Mouse (Mus musculus) midbrain, embryonic 12.5 days (tissue): ENCODE measurements around the gene 4931417E11Rik. TPM values are rescaled to one million over a fixed set of nuclear protein-coding genes. Genes with fewer than 3 reads are reported as not detected.

Experiments
- ATAC-seq: fragments of 200-750 bp; cut with Nextera tagmentation; 2 replicates; pipeline ENCODE4 v1.8.0; 2017; ENCODE audit warnings: low read depth, moderate TSS enrichment, moderate library complexity; ENCODE audit not compliant: low FRiP score
- H3K27ac ChIP-seq: fragments of 300-500 bp; sonication (generic); replicated peaks from 2 replicates; pipeline ENCODE4 v1.5.1; 2016; ENCODE audit warnings: mild to moderate bottlenecking
- H3K27me3 ChIP-seq: fragments of 300-500 bp; sonication (generic); 2 replicates; pipeline ENCODE4 v1.6.1; 2016; ENCODE audit warnings: mild to moderate bottlenecking
- H3K36me3 ChIP-seq: fragments of 300-500 bp; sonication (generic); 2 replicates; pipeline ENCODE4 v1.6.1; 2016
- H3K4me1 ChIP-seq: fragments of 300-500 bp; sonication (generic); 2 replicates; pipeline ENCODE4 v1.6.1; 2016
- H3K4me2 ChIP-seq: fragments of 300-500 bp; sonication (generic); replicated peaks from 2 replicates; pipeline ENCODE4 v1.6.1; 2016; ENCODE audit warnings: mild to moderate bottlenecking, moderate library complexity
- H3K4me3 ChIP-seq: fragments of 300-500 bp; sonication (generic); 2 replicates; pipeline ENCODE4 v1.5.1; 2016; ENCODE audit warnings: mild to moderate bottlenecking
- H3K9ac ChIP-seq: fragments of 300-500 bp; sonication (generic); replicated peaks from 2 replicates; pipeline ENCODE4 v1.6.1; 2016; ENCODE audit warnings: mild to moderate bottlenecking, moderate library complexity
- H3K9me3 ChIP-seq: fragments of 300-500 bp; sonication (generic); 2 replicates; pipeline ENCODE4 v1.6.1; 2016; ENCODE audit warnings: mild to moderate bottlenecking
- WGBS: fragments of 180-500 bp; shearing (Covaris S2); methylation state at CpG from one replicate; pipeline ENCODE4 v1.1.7; 2016; 5-methylcytosine and 5-hydroxymethylcytosine counted together
- polyA plus RNA-seq: library from polyadenylated mRNA; unstranded; fragments of >200 nt; fragmentation: Nextera tagmentation; extraction: Ambion mirVana; gene quantifications from 2 replicates; pipeline ENCODE4 v1.2.1, GENCODE M21; 2016

The 4931417E11Rik gene
- polyA plus RNA-seq, result not detected in 2 replicates

DNA sequence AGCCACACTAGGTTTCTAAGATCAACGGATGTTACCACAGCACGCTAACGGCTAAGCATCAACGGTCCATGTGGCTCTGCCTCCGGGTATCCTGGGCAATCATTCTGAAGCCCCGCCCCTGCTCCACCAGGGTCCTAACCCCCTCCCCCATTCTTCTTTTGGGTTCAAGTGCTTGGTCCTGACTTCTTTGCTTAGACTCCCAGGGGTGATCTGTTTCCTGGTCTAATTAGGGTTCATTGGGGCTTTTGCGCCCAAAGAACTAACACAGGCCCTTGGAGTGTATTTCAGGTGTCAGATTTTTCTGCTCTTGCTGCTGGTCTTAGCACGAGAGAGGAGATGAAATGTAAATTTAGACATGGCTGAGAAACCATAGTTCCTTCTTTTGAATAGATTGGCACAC lies at the start of gene 4931417E11Rik:
4931417E11Rik (minus strand) TSS at position 101 of the 400 bp plus-strand sequence.
- no peak within 1 kb of the TSS for H3K4me2 ChIP-seq
- H3K4me3 ChIP-seq, result no peak within 1 kb of the TSS
- H3K9me3 ChIP-seq, result no peaks in the 10 kb centered on the region
- H3K27me3 ChIP-seq, result no peaks in the 10 kb centered on the region
- H3K27ac ChIP-seq, result no peak within 1 kb of the TSS
- ATAC-seq, result no peak
- H3K9ac ChIP-seq, result no peak within 1 kb of the TSS
- 80% methylated on average over 8 of the region's 8 CpGs for WGBS
- no peaks in the 10 kb centered on the region for H3K4me1 ChIP-seq
- H3K36me3 ChIP-seq, result no peaks in the 10 kb centered on the region

DNA sequence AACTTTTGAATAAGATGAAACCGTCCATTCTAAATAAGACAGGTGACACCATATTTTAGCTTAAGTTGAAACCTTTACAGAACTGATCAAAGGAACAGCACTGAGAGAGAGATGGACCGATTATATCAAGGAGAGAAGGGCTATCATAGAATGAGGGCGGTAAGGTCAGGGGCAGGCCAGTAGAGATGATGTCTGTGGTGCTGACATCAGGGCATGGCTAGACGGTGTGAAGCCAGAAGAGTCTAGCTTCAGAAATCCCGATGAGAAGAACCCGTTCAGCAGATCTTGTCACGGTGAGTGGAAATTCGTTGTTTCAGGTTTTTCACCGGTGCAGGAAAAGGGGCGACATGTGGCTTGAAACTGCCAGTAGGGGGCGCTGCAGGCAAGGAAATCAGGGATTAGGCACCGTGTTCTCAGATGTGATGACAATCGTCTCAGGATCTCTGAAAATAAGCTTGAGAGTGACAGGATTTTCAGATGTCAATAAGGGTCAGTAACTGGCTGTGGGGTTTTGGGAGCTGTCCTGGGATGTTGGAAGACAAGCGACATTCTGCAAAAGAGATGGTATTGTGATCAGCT lies 48.4 kb upstream of the 4931417E11Rik start:
- no peak overlapping the region for H3K27ac ChIP-seq
- no peaks in the 10 kb centered on the region; the same call in 1 of the 2 replicates for H3K4me1 ChIP-seq
- no peak overlapping the region for H3K9ac ChIP-seq
- ATAC-seq, result peak; percentile 71
- H3K27me3 ChIP-seq, result no peaks in the 10 kb centered on the region
- no peak overlapping the region for H3K4me3 ChIP-seq
- no peaks in the 10 kb centered on the region for H3K36me3 ChIP-seq
- H3K4me2 ChIP-seq, result no peak overlapping the region
- 26% methylated on average over 14 of the region's 14 CpGs for WGBS
- H3K9me3 ChIP-seq, result no peaks in the 10 kb centered on the region

DNA sequence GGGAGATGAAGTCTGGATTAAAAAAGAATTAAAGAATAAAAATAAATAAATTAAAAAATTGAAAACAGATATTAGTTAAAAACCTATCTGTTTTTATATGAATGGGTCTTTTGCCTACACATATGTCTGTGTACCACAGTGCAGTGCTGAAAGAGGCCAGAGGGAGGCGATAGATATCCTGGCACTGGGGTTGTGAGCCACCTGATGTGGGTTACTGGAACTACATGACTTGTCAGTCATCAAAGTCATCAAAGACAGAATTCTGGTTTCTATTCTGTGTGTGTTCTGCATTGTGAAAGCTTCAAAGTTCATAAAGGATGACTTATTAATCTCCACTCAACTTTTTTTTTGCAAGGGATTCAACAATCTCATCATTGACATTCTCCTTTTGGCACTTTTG lies 43.4 kb upstream of the 4931417E11Rik start:
- H3K4me1 ChIP-seq, result no peaks in the 10 kb centered on the region
- H3K27me3 ChIP-seq, result no peaks in the 10 kb centered on the region
- ATAC-seq, result no peak
- WGBS, result 27% methylated on average over 1 of the region's 1 CpGs
- H3K9ac ChIP-seq, result no peak overlapping the region
- no peak overlapping the region for H3K4me2 ChIP-seq
- H3K4me3 ChIP-seq, result no peak overlapping the region
- H3K9me3 ChIP-seq, result no peaks in the 10 kb centered on the region
- H3K36me3 ChIP-seq, result no peaks in the 10 kb centered on the region
- H3K27ac ChIP-seq, result no peak overlapping the region

DNA sequence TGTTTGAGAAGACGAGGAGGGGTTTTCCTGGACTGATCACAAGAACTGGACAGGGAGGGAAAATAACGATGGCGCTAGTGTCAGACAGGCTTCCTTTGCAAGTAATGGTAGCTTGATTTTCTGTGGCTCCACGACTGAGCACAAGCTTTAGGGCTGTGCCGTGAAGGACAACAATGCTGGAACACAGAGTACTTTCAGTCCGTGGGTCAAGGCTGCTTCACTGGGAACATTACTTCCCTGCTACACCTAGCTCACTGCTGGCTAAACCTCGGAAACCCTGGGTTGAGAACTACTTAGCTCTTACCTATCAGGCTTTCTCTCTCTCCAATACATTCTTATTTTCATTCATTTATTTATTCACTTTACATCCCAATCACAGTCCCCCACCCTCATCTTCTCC lies 30.2 kb upstream of the 4931417E11Rik start:
- H3K4me3 ChIP-seq, result no peak overlapping the region
- WGBS, result 88% methylated on average over 7 of the region's 7 CpGs
- no peak overlapping the region for H3K9ac ChIP-seq
- H3K27ac ChIP-seq, result no peak overlapping the region
- H3K36me3 ChIP-seq, result no peaks in the 10 kb centered on the region
- no peaks in the 10 kb centered on the region for H3K27me3 ChIP-seq
- no peak overlapping the region for H3K4me2 ChIP-seq
- no peaks in the 10 kb centered on the region for H3K4me1 ChIP-seq
- no peak for ATAC-seq
- no peaks in the 10 kb centered on the region for H3K9me3 ChIP-seq

DNA sequence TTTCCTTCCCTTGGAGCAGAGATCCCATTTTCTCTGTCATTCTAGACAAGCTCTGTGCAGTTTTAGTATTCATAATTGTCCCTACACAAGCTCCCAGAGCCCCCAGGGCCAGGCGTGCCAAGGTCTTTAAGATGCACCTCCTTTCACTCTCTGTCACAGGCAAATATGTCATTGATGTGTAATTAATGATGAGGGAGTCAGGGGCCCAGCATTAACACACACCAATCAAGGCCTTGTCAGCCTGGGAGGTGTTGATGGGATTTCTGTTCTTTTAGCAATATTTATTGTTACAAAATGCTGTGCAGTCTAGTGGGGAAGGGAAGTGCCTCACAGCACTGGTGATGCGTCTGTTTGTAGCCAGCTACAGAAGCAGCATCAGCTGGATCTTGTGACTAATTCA lies 27.9 kb upstream of the 4931417E11Rik start:
- Histone ChIP-seq H3K27ac (no peak overlapping the region), H3K36me3 (no peaks in the 10 kb centered on the region)
- no peak; the same call in 1 of the 2 replicates for ATAC-seq

DNA sequence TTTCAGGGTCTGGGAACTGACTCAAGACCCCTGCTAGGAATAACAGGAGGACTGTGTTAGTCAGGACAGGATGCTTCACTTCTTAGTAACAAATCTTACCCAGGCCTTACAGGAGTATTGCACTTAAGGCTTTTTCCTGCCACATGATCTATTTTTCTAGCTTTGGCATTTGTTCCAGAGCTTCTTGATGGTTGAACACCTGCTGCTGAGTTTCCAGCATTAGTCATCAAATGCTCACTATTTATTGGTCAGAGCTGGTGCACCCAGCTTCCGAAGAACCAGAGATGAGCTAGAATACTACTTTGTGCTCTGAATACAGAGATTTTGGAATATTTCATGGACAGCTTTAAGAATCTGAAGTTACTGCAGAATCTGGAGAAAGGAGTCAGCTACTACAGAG lies 21.1 kb upstream of the 4931417E11Rik start:
- no peaks in the 10 kb centered on the region for H3K27me3 ChIP-seq
- 90% methylated on average over 1 of the region's 1 CpGs for WGBS
- H3K36me3 ChIP-seq, result no peaks in the 10 kb centered on the region
- no peak overlapping the region for H3K4me2 ChIP-seq
- ATAC-seq, result no peak
- no peaks in the 10 kb centered on the region for H3K9me3 ChIP-seq
- no peak overlapping the region for H3K27ac ChIP-seq
- H3K4me3 ChIP-seq, result no peak overlapping the region
- no peaks in the 10 kb centered on the region for H3K4me1 ChIP-seq
- no peak overlapping the region for H3K9ac ChIP-seq

More for the DNA sequence above, 27.9 kb upstream of the 4931417E11Rik start:
- Histone ChIP-seq H3K9ac (no peak overlapping the region), H3K4me1 (no peaks in the 10 kb centered on the region), H3K4me2 (no peak overlapping the region), H3K27me3 (no peaks in the 10 kb centered on the region), H3K9me3 (no peaks in the 10 kb centered on the region), H3K4me3 (no peak overlapping the region)
- WGBS, result 78% methylated on average over 2 of the region's 2 CpGs

DNA sequence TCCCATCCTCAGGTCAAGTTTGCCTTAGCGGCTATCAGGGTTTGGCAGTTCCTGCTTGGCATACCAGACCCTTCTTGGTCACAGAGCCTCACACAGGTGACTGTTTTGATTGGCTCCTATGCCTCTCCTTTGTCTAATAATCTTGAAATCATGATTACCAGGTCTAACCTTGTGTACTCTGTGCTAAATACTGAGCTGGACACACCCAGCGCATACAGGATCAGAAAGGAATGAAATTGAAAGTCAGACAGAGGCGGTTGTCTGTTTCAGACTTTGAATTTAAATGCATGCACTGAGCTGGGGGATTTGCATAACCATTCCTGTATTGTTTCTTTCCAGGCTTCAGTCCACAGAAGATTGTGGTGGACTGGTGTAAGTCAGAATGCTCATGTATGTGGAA lies 16.1 kb upstream of the 4931417E11Rik start:
- H3K36me3 ChIP-seq, result no peaks in the 10 kb centered on the region
- 79% methylated on average over 3 of the region's 3 CpGs for WGBS
- 0 out of 2 replicates have a peak, but pooled peaks have one; percentile 23 for ATAC-seq
- no peaks in the 10 kb centered on the region for H3K9me3 ChIP-seq
- no peaks in the 10 kb centered on the region for H3K4me1 ChIP-seq
- H3K27me3 ChIP-seq, result no peaks in the 10 kb centered on the region
- H3K4me3 ChIP-seq, result no peak overlapping the region
- no peak overlapping the region for H3K27ac ChIP-seq
- no peak overlapping the region for H3K4me2 ChIP-seq
- H3K9ac ChIP-seq, result no peak overlapping the region

DNA sequence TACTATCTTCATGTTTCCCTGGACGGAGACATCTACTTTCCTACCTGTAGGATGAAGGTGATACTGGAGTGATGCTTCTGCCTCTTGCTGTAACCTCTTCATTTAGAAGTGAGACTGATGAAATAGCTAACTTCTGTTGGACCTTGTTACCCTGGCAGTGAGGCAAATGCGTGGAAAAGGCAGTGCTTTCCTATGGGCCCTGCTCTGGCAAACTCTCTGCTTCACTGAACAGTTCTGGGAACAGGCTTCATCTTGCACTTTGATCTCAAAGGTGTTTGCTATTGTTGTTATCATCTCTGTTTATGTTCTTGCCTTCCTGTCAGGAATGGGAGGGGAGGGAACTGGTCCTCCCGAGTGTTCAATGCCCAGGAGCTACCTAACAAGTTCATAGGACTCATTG lies 3.4 kb downstream of the 4931417E11Rik start:
- Histone ChIP-seq H3K27ac (no peak overlapping the region), H3K9ac (no peak overlapping the region), H3K4me2 (no peak overlapping the region), H3K4me1 (no peaks in the 10 kb centered on the region), H3K4me3 (no peak overlapping the region), H3K36me3 (no peaks in the 10 kb centered on the region), H3K9me3 (no peaks in the 10 kb centered on the region), H3K27me3 (no peaks in the 10 kb centered on the region)
- ATAC-seq, result no peak
- 78% methylated on average over 3 of the region's 3 CpGs for WGBS

DNA sequence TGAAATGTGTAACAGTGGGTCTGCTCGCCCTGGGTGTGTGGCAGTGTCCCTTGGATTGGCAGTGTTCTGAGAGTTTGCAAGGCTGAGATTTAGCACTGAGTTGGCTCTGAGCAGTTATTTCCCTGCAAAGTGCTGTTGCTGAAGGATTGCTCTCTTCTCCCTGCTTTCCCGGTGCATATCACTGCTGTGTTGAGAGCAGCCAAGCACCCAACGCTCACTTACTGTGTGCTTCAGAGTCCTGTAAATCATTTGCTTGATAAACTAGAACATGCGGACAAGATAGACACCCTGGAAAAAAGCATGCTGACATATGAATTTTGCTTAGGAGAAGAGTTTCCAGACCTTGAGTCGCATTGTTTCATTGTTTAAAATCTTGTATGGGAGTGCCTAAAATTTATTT lies 6.9 kb downstream of the 4931417E11Rik start:
- Histone ChIP-seq H3K9ac (no peak overlapping the region), H3K4me3 (no peak overlapping the region), H3K4me1 (no peaks in the 10 kb centered on the region), H3K4me2 (no peak overlapping the region), H3K9me3 (no peaks in the 10 kb centered on the region), H3K36me3 (no peaks in the 10 kb centered on the region), H3K27me3 (no peaks in the 10 kb centered on the region), H3K27ac (no peak overlapping the region)
- WGBS, result 87% methylated on average over 5 of the region's 5 CpGs
- ATAC-seq, result no peak

DNA sequence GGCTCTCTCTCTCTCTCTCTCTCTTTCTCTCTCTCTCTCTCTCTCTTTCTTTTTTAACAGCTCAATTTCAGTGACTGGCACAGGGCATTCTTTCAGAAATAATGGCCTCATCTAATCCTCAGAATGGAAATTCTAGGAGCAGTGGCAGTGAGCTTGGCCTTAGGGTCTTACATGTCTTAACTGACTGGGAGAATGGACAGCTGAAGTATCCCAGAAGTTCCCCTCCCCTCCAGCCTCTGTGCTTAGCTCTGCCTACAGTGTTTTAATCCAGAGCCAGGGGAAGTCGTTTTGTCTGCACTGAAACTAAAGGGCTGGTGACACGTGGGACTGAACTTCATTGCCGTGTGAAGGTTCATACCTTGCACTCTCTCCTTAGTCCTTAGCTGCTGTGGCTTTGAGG lies 35.6 kb downstream of the 4931417E11Rik start:
- Histone ChIP-seq H3K9me3 (no peaks in the 10 kb centered on the region), H3K4me1 (0 out of 2 replicates have a peak, but pooled peaks cover 5% of the 10 kb centered on the region), H3K27me3 (peaks cover 40% of the 10 kb centered on the region), H3K4me3 (no peak overlapping the region), H3K36me3 (no peaks in the 10 kb centered on the region), H3K9ac (no peak overlapping the region), H3K4me2 (no peak overlapping the region), H3K27ac (no peak overlapping the region)
- 9% methylated on average over 3 of the region's 3 CpGs for WGBS
- peak; percentile 62; the same call in 1 of the 2 replicates for ATAC-seq

DNA sequence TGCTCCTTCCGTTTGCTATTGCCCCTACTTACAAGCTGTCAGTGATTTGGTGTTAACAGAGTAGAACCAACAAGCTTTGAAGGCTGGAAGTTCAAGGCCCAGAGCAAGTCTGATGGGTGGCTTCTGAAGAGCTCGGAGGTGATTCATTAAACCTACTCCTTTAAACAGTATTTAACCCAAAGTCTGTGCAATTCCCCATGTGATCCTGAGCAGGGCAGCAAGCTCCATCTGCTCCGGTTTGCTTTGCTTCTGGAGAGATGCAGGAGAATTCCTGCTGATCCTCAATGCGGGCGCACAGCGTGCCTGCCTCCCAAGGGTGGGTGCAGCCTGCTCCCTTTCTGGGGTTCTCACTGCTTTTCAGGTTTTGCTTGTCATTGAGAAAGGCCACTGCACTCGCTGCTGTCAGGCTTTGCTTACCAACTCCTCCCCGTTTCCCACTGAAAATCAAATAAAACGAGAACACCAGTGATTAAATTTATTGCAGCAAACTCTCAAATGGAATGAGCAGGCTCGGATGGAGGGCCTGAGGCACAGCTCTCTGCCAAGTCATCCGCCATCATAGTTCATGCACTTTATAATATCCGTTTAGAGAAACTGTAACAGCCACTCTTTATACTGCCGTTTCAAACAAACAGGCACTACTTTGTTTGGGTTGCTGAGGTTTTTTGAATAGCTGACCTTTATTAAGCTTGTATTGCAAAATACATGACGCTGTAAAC lies 40.7 kb downstream of the 4931417E11Rik start:
- Histone ChIP-seq H3K9me3 (no peaks in the 10 kb centered on the region), H3K9ac (no peak overlapping the region), H3K4me1 (peaks cover 22% of the 10 kb centered on the region), H3K27ac (no peak overlapping the region), H3K4me3 (no peak overlapping the region), H3K36me3 (no peaks in the 10 kb centered on the region), H3K27me3 (peaks cover 31% of the 10 kb centered on the region), H3K4me2 (peak overlapping the region; percentile 9; the same call in 1 of the 2 replicates)
- WGBS, result 29% methylated on average over 14 of the region's 14 CpGs
- ATAC-seq, result peak; percentile 28

DNA sequence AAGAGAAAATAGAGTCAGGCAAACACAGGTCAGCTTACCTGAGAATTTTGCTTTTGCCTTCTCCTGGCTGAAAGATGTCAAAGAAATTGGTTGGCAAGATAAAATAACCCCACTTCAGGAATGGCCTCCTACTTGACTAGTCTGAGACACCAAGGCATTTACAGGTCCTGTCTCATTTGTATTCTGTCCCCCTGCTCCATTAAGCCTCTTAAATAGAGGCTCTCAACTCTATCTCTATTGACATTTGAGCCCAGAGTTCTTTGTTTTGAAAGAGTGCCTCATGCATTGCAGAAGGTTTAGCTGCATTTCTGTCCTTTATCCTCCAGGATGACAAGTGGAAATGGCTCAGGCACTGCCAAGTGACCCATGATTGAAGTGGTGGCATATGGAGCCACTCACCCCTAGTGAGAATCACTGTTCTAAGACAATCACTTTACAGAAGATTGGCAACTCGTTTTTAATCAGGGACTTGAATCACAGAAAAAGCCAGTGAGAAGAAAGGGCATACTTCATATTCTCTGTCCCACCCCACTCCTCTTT lies 42.1 kb downstream of the 4931417E11Rik start:
- H3K4me2 ChIP-seq, result no peak overlapping the region
- H3K4me3 ChIP-seq, result no peak overlapping the region
- 0% methylated on average over 1 of the region's 1 CpGs for WGBS
- H3K27ac ChIP-seq, result no peak overlapping the region
- peaks cover 22% of the 10 kb centered on the region for H3K4me1 ChIP-seq
- no peak overlapping the region for H3K9ac ChIP-seq
- H3K9me3 ChIP-seq, result no peaks in the 10 kb centered on the region
- peaks cover 44% of the 10 kb centered on the region for H3K27me3 ChIP-seq
- ATAC-seq, result peak; percentile 88
- no peaks in the 10 kb centered on the region for H3K36me3 ChIP-seq
